Mouse (Mus musculus) brain, embryonic 14.5 days (tissue): ENCODE results near the gene Gm609.

Experiments
- CTCF ChIP-seq: fragments of 200-500 bp; IDR thresholded peaks from 2 replicates; pipeline ENCODE4 v1.5.1; 2012; ENCODE audit warnings: inconsistent platforms, mild to moderate bottlenecking, moderate library complexity, borderline replicate concordance; ENCODE audit not compliant: insufficient read depth, insufficient read length; ENCODE audit errors: extremely low read depth
- POLR2A ChIP-seq: fragments of 200-500 bp; IDR thresholded peaks from 2 replicates; pipeline ENCODE4 v1.6.1; 2012; ENCODE audit warnings: mild to moderate bottlenecking, inconsistent platforms, borderline replicate concordance; ENCODE audit not compliant: poor library complexity, insufficient read depth, insufficient read length, severe bottlenecking; ENCODE audit errors: extremely low read depth

DNA sequence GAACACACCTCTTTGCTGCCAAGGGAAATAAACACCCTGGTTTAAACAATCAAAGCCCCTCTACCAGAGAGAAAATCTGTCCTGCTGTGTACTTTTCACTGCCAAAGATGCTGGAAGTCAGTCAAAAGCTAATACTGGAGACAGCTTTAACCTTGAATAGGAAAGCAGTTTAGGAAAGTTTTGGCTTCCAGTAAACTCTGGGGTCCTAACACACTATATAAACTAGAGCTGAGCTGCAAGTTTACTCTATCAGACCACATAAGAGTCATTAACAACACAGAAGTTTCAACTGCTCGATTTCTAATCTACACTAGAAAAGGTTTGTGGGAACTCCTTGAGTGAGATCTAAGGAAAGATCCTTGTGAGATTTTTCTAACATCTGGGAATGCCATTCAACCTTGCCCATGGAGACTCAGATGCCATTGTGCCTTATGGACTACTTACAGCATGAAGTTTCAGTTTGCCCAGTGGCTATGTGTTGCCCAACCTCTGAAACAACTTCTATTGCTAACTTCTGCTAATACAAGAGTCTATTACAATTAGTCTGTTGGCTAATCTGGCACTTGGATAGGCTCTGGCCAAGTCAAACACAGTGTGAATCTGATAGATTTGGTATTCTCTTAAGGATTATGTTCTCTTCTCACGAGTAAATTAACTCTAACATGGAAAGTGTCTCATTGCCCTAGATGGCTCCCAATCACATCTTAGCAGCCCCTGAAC is 117.1 kb downstream of the Gm609 start:
- TF ChIP-seq POLR2A = no peak
- TF ChIP-seq CTCF = no peak
